Mouse (Mus musculus): ENCODE data around the gene Plekha7.

The Plekha7 gene

GRCm38 (mm10) chr7:116307871-116308631 is at the start of gene Plekha7:
TSS of gene Plekha7 (minus strand) at chr7:116308376.
- no peak for DNase-seq (ENCODE audit: low spot score)

- DNase-seq (ENCODE audit: low spot score), result no peak
These were observed 28.1 kb upstream of the Plekha7 start for GRCm38 (mm10) chr7:116336226-116336625.

DNA sequence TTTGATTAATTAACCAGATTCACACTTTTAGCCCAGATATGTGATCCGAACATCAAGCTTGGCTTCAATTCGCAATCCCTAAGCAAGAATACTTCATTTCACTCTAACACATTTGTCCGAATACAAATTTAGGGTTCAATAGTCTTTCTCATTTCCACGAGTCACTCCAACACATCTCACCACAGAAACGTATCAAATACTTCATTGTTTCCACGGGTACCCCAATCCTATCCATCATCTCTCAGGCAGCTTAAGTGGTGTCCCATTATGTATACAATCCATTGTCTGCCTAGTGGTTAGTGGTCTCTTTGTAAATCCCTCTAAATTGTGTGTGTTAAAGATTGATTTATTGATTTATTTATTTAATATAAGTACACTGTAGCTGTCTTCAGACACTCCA is 27.0 kb upstream of the Plekha7 start:
- no peak for DNase-seq (ENCODE audit: low spot score)

GRCm38 (mm10) chr7:116334669-116335038 is 26.5 kb upstream of the Plekha7 start:
- no peak for DNase-seq (ENCODE audit: low spot score)

- DNase-seq (ENCODE audit: low spot score), result peak; percentile 94
These were observed 25.8 kb upstream of the Plekha7 start, which contains the start of gene Rps13 for GRCm38 (mm10) chr7:116333713-116334668. TSS of gene Rps13 (minus strand) at chr7:116334195.

DNA sequence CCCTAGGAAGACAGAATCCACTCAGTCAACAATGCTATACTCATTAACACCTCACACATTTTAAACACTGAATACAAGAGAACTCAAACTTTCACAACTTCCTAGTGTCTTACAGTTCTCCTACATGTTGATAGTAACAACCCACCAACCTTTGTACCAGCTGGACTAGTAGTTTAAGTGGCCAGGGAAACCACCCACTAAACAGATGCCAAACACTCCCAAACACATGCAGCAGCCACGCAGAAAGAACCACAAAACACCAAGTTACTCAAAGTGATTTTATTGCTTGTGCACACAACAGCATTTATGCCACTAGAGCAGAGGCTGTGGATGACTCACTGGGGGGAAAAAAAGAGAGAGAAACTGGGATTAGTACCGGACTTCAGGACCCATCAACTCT is 23.1 kb upstream of the Plekha7 start:
- no peak for DNase-seq (ENCODE audit: low spot score)

DNA sequence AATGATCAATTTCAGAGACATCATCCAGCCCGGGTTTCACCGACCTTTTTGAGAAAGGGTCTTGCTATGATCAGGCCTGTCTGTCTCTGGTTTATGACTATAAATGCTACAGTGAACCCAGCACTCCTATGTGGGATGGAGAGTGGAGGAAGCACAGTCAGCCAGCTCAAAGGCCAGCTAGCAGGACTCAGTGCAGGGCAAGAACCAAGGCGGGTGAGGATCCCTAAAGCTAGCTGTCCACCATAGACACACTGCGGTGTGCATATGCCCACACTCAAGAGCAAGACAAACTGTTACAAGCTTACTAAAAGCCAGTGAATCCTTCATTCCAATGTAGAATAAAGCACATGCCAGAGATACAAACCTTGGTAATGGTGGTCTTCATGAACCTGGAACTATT is 21.7 kb upstream of the Plekha7 start:
- DNase-seq (ENCODE audit: low spot score), result no peak

GRCm38 (mm10) chr7:116328777-116329176 is 20.6 kb upstream of the Plekha7 start:
- no peak for DNase-seq (ENCODE audit: low spot score)

DNA sequence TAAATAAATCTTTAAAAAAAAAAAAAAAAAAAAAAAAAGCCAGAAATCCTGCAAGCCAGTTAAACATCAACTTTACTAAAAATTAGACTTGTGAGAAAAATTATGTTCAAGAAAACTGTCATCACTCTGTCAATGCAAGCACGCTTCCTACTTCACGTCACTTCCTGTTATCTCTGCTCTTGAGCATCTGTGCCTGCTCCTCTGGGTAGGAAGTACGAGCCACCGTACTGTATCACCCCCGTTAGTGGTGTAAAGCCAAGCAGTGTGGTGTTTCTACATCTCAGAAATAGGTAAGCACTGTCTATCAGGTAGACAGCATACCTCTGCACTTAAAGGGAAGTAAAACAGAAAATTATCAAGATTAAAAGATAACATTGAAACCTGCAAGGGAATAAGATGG is 19.7 kb upstream of the Plekha7 start:
- DNase-seq (ENCODE audit: low spot score), result no peak

DNA sequence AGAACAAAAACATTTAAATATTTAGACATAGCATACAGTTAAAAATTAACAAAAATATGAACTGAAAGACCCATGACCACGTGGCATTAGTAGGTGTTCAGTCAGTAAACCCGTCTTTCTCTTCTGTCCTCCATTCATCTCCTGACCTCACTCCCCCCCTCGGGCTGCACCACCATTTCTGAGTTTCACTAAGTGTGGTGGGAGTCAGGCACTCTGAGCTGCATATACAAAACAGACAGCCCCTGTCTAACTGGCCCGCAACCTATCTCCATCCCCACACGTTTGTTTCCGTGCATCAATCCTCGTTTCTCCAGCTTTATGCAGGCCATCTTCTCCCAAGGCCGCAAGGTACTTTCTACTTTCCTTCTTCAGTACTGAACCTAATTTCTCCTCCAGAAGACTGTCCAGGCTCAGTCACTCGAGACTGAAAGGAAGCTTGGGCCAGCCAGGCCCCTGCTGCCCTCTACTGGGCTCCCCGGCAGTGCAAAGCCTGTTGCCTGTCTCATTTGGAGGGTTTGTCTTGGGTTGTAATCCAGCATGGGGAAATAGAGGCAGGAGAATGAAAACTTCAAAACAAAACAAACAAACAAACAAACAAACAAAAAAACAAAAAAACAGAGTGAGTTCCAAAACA is 15.3 kb upstream of the Plekha7 start:
- DNase-seq (ENCODE audit: low spot score), result no peak

- no peak for DNase-seq (ENCODE audit: low spot score)
These were observed 1.3 kb upstream of the Plekha7 start for GRCm38 (mm10) chr7:116309456-116309855.

- no peak for DNase-seq (ENCODE audit: low spot score)
These were observed 436 bp upstream of the Plekha7 start for GRCm38 (mm10) chr7:116308632-116308991.

GRCm38 (mm10) chr7:116307099-116307870 is 891 bp downstream of the Plekha7 start:
- DNase-seq (ENCODE audit: low spot score), result peak; percentile 46

GRCm38 (mm10) chr7:116306601-116307000 is 1.6 kb downstream of the Plekha7 start:
- no peak for DNase-seq (ENCODE audit: low spot score)

GRCm38 (mm10) chr7:116301661-116302311 is 6.4 kb downstream of the Plekha7 start:
- DNase-seq (ENCODE audit: low spot score), result no peak

GRCm38 (mm10) chr7:116301144-116301543 is 7.0 kb downstream of the Plekha7 start:
- DNase-seq (ENCODE audit: low spot score), result no peak

DNA sequence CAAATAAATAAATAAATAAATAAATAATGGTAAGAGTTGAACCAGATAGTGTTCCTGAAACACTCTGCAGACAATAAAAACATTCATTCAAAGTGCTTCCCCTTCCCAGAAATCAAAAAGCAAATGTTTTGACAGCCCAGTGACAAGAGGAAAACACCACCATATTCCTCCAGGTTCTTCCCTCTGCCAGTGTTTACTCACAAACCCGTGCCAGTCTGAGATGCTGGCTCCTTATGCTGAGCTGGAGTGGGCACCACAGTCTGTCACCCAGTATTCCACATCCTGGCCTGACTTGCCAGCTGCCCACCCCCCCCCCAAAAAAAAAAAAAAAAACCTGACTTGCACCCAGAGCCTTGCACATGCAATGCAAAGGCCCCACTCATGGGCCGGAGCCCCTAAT is 9.3 kb downstream of the Plekha7 start:
- DNase-seq (ENCODE audit: low spot score), result no peak

DNA sequence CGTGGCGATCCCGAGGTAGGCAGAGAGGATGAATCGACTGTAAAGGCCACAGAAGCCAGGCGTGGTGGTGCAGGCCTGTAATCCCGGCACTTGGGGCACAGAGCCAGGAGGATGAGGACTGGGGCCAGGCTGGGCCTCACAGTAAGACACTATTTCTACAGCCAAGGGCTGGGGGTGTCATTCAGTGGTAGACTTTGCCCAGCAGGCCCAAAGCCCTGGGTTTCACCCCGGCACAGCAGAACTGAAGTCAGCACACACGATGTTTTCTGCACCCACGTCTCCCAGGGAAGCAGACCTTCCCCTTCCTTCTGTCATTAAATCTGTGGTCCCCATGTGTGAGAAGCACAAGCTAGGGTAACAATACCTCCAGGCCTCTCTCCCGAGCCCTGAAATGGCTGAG is 9.8 kb downstream of the Plekha7 start:
- DNase-seq (ENCODE audit: low spot score), result no peak

DNA sequence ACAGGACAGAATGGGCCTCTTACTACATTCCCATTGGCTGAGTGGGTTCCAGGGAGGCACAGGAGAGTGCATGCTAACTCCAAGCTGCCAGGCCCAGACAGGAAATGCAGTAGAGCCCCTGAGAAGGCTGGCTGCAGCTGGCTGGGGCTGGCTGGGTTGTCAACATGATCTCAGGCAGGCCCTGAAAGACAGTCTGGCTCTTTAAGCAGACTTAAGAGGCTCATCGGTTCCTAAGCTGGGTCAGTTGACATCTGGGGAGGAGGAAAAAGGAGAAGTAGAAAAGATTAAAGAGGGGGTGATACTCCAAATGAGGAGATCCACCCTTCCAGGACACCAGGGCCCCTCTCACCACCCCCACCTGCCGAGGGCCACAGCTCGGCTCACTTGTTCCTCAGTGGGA is 13.2 kb downstream of the Plekha7 start:
- DNase-seq (ENCODE audit: low spot score), result no peak

- no peak for DNase-seq (ENCODE audit: low spot score)
These were observed 15.8 kb downstream of the Plekha7 start for GRCm38 (mm10) chr7:116292377-116292776.

DNA sequence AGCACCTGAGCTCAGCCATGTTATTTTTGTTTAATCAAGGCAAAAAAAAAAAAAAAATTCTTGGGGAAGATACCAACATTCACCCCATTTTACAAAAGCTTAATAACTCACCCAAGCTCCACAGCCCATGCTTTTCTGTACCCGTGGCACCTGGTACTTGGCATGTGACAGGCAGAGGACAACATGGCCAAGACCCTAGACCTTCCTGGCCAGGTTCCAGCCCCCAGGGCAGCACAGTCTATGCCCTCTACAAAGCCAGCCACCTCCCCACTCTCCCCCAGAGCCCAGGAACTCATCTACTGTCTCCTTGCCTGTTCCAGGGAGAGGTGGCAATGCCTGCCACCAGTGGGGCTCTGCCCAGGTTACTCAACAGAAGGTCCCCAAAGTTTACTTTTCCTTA is 17.6 kb downstream of the Plekha7 start:
- DNase-seq (ENCODE audit: low spot score), result no peak

All from urinary bladder, postnatal 10 days (tissue).